Mouse (Mus musculus): ENCODE measurements around the gene Mcm2. TPM values are rescaled to one million over a fixed set of nuclear protein-coding genes. Genes with fewer than 3 reads are reported as not detected.

Gene Mcm2
- polyA plus RNA-seq, 1 experiment from 2014 or later: 219 TPM

GRCm38 (mm10) chr6:88837999-88838398 is 60.6 kb downstream of the Mcm2 start:
- no peak overlapping the region for H3K27ac ChIP-seq (ENCODE audit: low read depth, low read length)
- H3K4me1 ChIP-seq (ENCODE audit: control insufficient read depth, insufficient read depth, low read length): peaks cover 12% of the 10 kb centered on the region
- no peak overlapping the region for H3K4me3 ChIP-seq (ENCODE audit: low read depth, low read length)
- H3K9me3 ChIP-seq (ENCODE audit: control insufficient read depth, low read length): no peaks in the 10 kb centered on the region
- peaks cover 4% of the 10 kb centered on the region for H3K36me3 ChIP-seq (ENCODE audit: control insufficient read depth, insufficient read depth, low read length)
- ATAC-seq (ENCODE audit: insufficient read depth, low FRiP score, low TSS enrichment) (no peak), DNase-seq (ENCODE audit: low spot score) (no peak)
- no peak overlapping the region for H3K4me2 ChIP-seq (ENCODE audit: low read depth)
- no peak overlapping the region for H3K9ac ChIP-seq (ENCODE audit: low read length)
- WGBS: 94% methylated on average over 12 of the region's 12 CpGs
- no peaks in the 10 kb centered on the region for H3K27me3 ChIP-seq (ENCODE audit: control insufficient read depth, insufficient read depth, low read length)

DNA sequence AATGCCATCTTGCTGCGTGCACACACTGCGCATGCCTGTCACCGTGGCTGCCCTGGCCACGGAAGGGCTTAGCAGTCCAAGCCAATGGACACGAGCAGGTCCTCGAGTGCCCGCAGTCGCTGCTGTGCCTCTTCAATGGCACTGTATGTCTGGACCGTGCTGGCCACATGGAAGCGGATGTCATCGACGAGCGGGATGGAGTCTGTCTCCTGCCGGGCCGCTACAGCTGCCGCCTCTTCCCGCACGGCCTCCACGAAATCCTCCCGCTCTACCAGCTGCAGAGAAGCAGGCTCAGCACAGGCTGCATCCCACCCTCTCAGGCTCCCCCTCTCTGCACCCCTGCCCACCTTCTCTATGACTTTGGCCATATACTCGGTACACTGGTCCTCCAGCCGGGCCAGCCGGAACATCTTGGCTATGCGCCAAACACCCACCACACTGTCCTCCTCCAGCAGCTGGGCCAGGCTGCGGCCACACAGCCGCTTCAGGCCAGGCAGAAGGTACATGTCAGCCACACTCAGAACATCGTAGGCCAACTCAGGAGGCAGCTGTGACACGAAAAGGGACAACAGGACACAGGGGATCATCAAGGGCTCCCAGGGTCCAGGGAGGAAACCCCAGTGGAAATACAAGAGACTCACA is 62.3 kb downstream of the Mcm2 start:
- no peak for DNase-seq (ENCODE audit: low spot score)
- no peak overlapping the region for H3K9ac ChIP-seq (ENCODE audit: low read length)
- WGBS: 93% methylated on average over 28 of the region's 28 CpGs

DNA sequence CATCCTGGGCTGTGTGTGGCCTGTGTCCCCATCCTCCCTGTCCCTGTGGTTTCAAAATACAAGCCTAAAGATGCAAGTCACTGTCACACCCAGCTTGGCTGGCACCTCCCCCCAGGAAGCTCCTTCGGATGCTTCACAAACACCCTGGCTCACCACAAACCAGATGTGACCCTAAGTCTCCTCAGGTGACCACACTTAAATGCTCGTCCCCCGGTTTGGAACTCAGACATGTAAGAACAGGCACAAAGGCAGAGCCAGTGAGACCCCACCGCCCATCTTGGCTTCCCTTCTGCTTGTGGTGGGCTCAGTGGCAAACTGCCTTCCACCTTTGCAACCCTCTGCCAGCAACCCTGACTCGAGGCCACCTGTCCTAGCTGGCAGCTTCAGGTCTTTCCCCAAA is 63.5 kb downstream of the Mcm2 start:
- Histone ChIP-seq H3K4me3 (ENCODE audit: low read depth, low read length) (no peak overlapping the region), H3K9me3 (ENCODE audit: control insufficient read depth, low read length) (no peaks in the 10 kb centered on the region), H3K36me3 (ENCODE audit: control insufficient read depth, insufficient read depth, low read length) (peaks cover 4% of the 10 kb centered on the region), H3K9ac (ENCODE audit: low read length) (no peak overlapping the region), H3K27ac (ENCODE audit: low read depth, low read length) (no peak overlapping the region), H3K27me3 (ENCODE audit: control insufficient read depth, insufficient read depth, low read length) (no peaks in the 10 kb centered on the region), H3K4me2 (ENCODE audit: low read depth) (no peak overlapping the region), H3K4me1 (ENCODE audit: control insufficient read depth, insufficient read depth, low read length) (no peaks in the 10 kb centered on the region)
- DNase-seq (ENCODE audit: low spot score) (no peak), ATAC-seq (ENCODE audit: insufficient read depth, low FRiP score, low TSS enrichment) (no peak)
- 78% methylated on average over 5 of the region's 5 CpGs for WGBS

More for the DNA sequence above, 62.3 kb downstream of the Mcm2 start:
- no peak overlapping the region for H3K4me2 ChIP-seq (ENCODE audit: low read depth)
- H3K27ac ChIP-seq (ENCODE audit: low read depth, low read length): no peak overlapping the region
- H3K4me1 ChIP-seq (ENCODE audit: control insufficient read depth, insufficient read depth, low read length): peaks cover 6% of the 10 kb centered on the region
- H3K9me3 ChIP-seq (ENCODE audit: control insufficient read depth, low read length): no peaks in the 10 kb centered on the region
- no peaks in the 10 kb centered on the region for H3K27me3 ChIP-seq (ENCODE audit: control insufficient read depth, insufficient read depth, low read length)
- no peak for ATAC-seq (ENCODE audit: insufficient read depth, low FRiP score, low TSS enrichment)
- H3K4me3 ChIP-seq (ENCODE audit: low read depth, low read length): no peak overlapping the region
- peaks cover 4% of the 10 kb centered on the region for H3K36me3 ChIP-seq (ENCODE audit: control insufficient read depth, insufficient read depth, low read length)

Other genes with a start within 250 kb of the Mcm2 start
- gene Mgll, start 174.4 kb downstream of the Mcm2 start, polyA plus RNA-seq (2014; fragmentation: Nextera tagmentation; extraction: Ambion mirVana): 8.5 and 8.6 TPM in 2 replicates
- 22.9 and 28.4 TPM in 2 replicates for gene Abtb1, start 56.8 kb downstream of the Mcm2 start, polyA plus RNA-seq (2014; fragmentation: Nextera tagmentation; extraction: Ambion mirVana)
- gene Podxl2, start 23.7 kb downstream of the Mcm2 start, polyA plus RNA-seq (2014; fragmentation: Nextera tagmentation; extraction: Ambion mirVana): 129 and 135 TPM in 2 replicates
- gene Tpra1, start 3.5 kb upstream of the Mcm2 start, polyA plus RNA-seq (2014; fragmentation: Nextera tagmentation; extraction: Ambion mirVana): 44.8 and 48.8 TPM in 2 replicates